Mouse (Mus musculus) spleen, postnatal 36 days (tissue): ENCODE measurements around the gene Pcdh7.
A peak's percentile ranks its signal among the peaks of the same experiment; 100 is the strongest.

Experiments
- DNase-seq, 2 experiments: peaks; one replicate each; pipeline ENCODE4 v3.0.0; 2022; ENCODE audit warnings: low spot score in 2 of 2, mixed read lengths in 1 of 2

Pcdh7 gene

GRCm38 (mm10) chr5:57797951-57798670, 80.3 kb downstream of the Pcdh7 start:
- no peak for DNase-seq

- DNase-seq, result no peak
Observed at GRCm38 (mm10) chr5:57803108-57803507, 85.3 kb downstream of the Pcdh7 start.

GRCm38 (mm10) chr5:57803890-57804289, 86.1 kb downstream of the Pcdh7 start:
- no peak for DNase-seq

GRCm38 (mm10) chr5:57807350-57807749, 89.6 kb downstream of the Pcdh7 start:
- DNase-seq, result no peak

GRCm38 (mm10) chr5:57810641-57811040, 92.9 kb downstream of the Pcdh7 start:
- no peak for DNase-seq

- DNase-seq, result no peak
Observed at GRCm38 (mm10) chr5:57815964-57816589, 98.3 kb downstream of the Pcdh7 start.

- DNase-seq, result no peak
Observed at GRCm38 (mm10) chr5:57819788-57820187, 102.0 kb downstream of the Pcdh7 start.

- no peak for DNase-seq
Observed at GRCm38 (mm10) chr5:57821099-57821498, 103.3 kb downstream of the Pcdh7 start.

- DNase-seq, result no peak
Observed at GRCm38 (mm10) chr5:57828437-57828836, 110.7 kb downstream of the Pcdh7 start.

- no peak for DNase-seq
Observed at GRCm38 (mm10) chr5:57837150-57837549, 119.4 kb downstream of the Pcdh7 start.

GRCm38 (mm10) chr5:57841357-57842119, 123.8 kb downstream of the Pcdh7 start:
- DNase-seq, result no peak

- DNase-seq, result no peak
Observed at GRCm38 (mm10) chr5:57847500-57847899, 129.7 kb downstream of the Pcdh7 start.

GRCm38 (mm10) chr5:57850111-57850510, 132.3 kb downstream of the Pcdh7 start:
- DNase-seq, result no peak

- no peak for DNase-seq
Observed at GRCm38 (mm10) chr5:57857316-57857715, 139.5 kb downstream of the Pcdh7 start.

GRCm38 (mm10) chr5:57864254-57864653, 146.5 kb downstream of the Pcdh7 start:
- DNase-seq, result no peak

- DNase-seq, result no peak
Observed at GRCm38 (mm10) chr5:57865256-57865655, 147.5 kb downstream of the Pcdh7 start.

GRCm38 (mm10) chr5:57866097-57866496, 148.3 kb downstream of the Pcdh7 start:
- no peak for DNase-seq

GRCm38 (mm10) chr5:57867906-57868305, 150.1 kb downstream of the Pcdh7 start:
- no peak for DNase-seq

GRCm38 (mm10) chr5:57868702-57869101, 150.9 kb downstream of the Pcdh7 start:
- DNase-seq, result no peak

GRCm38 (mm10) chr5:57870727-57871126, 153.0 kb downstream of the Pcdh7 start:
- DNase-seq, result no peak

GRCm38 (mm10) chr5:57884982-57885381, 167.2 kb downstream of the Pcdh7 start:
- DNase-seq, result no peak

- peak; percentile 14 to 35 for DNase-seq
Observed at GRCm38 (mm10) chr5:57899018-57899614, 181.3 kb downstream of the Pcdh7 start.
